Mouse (Mus musculus) limb, embryonic 11.5 days (tissue): ENCODE results near the gene Zfp658. TPM values are rescaled to one million over a fixed set of nuclear protein-coding genes. Genes with fewer than 3 reads are reported as not detected.

ENCODE experiments used
- ATAC-seq: fragments of 200-750 bp; cut with Nextera tagmentation; 2 replicates; pipeline ENCODE4 v1.8.0; 2017; ENCODE audit warnings: low read depth; ENCODE audit not compliant: insufficient number of reproducible peaks, low FRiP score, low TSS enrichment
- DNase-seq: peaks from one replicate; pipeline ENCODE4 v3.0.0-alpha.2; 2015; ENCODE audit warnings: low spot score
- H3K27ac ChIP-seq: fragments of 300-500 bp; sonication (generic); replicated peaks from 2 replicates; pipeline ENCODE4 v1.5.1; 2014; ENCODE audit warnings: low read depth, mild to moderate bottlenecking, low read length
- H3K27me3 ChIP-seq: fragments of 300-500 bp; sonication (generic); 2 replicates; pipeline ENCODE4 v1.6.1; 2014; ENCODE audit warnings: mild to moderate bottlenecking, low read length, mixed read lengths; ENCODE audit not compliant: control insufficient read depth, insufficient read depth
- H3K36me3 ChIP-seq: fragments of 300-500 bp; sonication (generic); 2 replicates; pipeline ENCODE4 v1.6.1; 2014; ENCODE audit warnings: mild to moderate bottlenecking, low read length, moderate library complexity, mixed read lengths; ENCODE audit not compliant: control insufficient read depth, insufficient read depth
- H3K4me1 ChIP-seq: fragments of 300-500 bp; sonication (generic); 2 replicates; pipeline ENCODE4 v1.6.1; 2014; ENCODE audit warnings: low read length, mixed read lengths; ENCODE audit not compliant: control insufficient read depth, insufficient read depth
- H3K4me2 ChIP-seq: fragments of 300-500 bp; sonication (generic); 2 replicates; pipeline ENCODE4 v1.6.1; 2014; ENCODE audit warnings: low read depth, mild to moderate bottlenecking, moderate library complexity; ENCODE audit not compliant: severe bottlenecking
- H3K4me3 ChIP-seq: fragments of 300-500 bp; sonication (generic); 2 replicates; pipeline ENCODE4 v1.5.1; 2014; ENCODE audit warnings: low read depth, low read length
- H3K9ac ChIP-seq: fragments of 300-500 bp; sonication (generic); 2 replicates; pipeline ENCODE4 v1.6.1; 2014; ENCODE audit warnings: mild to moderate bottlenecking, low read length
- H3K9me3 ChIP-seq: fragments of 300-500 bp; sonication (generic); 2 replicates; pipeline ENCODE4 v1.6.1; 2016; ENCODE audit warnings: low read length; ENCODE audit not compliant: control insufficient read depth
- WGBS: fragments of 180-500 bp; shearing (Covaris S2); extraction: QIAGEN DNeasy Blood & Tissue Kit; methylation state at CpG from one replicate; pipeline ENCODE4 v1.1.7; 2014; 5-methylcytosine and 5-hydroxymethylcytosine counted together
- polyA plus RNA-seq: library from polyadenylated mRNA; unstranded; fragments of >200 nt; fragmentation: Nextera tagmentation; extraction: Ambion mirVana; gene quantifications from 2 replicates; pipeline ENCODE4 v1.2.1, GENCODE M21; 2014

The Zfp658 gene
- polyA plus RNA-seq, 1 experiment from 2014 or later: 5.1 TPM

DNA sequence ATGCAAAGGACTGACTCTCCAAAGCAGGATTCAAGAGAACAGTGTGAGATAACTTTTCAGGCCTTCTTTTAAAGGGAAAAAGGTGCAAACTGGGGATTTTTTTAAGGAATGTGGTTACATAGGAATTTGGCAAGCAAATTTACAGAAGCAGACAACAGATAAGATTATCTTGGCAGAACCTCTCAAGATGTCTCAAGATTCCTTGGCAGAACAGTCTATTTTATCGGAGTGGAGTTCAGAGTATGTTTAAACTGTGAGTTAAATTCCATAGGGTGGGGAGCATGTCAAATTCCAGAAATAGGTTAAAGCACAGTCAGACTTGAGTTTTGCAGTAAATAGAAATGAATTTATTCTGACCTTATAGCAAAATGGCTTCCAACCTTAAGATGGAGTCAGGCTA, 5.2 kb upstream of the Zfp658 start:
- Histone ChIP-seq H3K27me3 (no peaks in the 10 kb centered on the region), H3K36me3 (no peaks in the 10 kb centered on the region), H3K4me2 (no peak overlapping the region), H3K4me1 (peaks cover 3% of the 10 kb centered on the region; the same call in 1 of the 2 replicates), H3K27ac (no peak overlapping the region), H3K9me3 (no peaks in the 10 kb centered on the region), H3K9ac (no peak overlapping the region), H3K4me3 (no peak overlapping the region)
- ATAC-seq (no peak), DNase-seq (no peak)
- 94% methylated on average over 1 of the region's 1 CpGs for WGBS

- peak overlapping the region; percentile 59 for H3K4me3 ChIP-seq
- H3K36me3 ChIP-seq: no peaks in the 10 kb centered on the region; the same call in 1 of the 2 replicates
- H3K9ac ChIP-seq: peak overlapping the region; percentile 77
- H3K4me2 ChIP-seq: peak overlapping the region; percentile 55
- no peaks in the 10 kb centered on the region for H3K9me3 ChIP-seq
- DNase-seq: peak; percentile 56
- no peaks in the 10 kb centered on the region for H3K27me3 ChIP-seq
- H3K27ac ChIP-seq: peak overlapping the region; percentile 74
- H3K4me1 ChIP-seq: peaks cover 3% of the 10 kb centered on the region; the same call in 1 of the 2 replicates
- ATAC-seq: peak; percentile 45; the same call in 1 of the 2 replicates
- WGBS: 0% methylated on average over 10 of the region's 10 CpGs
Observed at GRCm38 (mm10) chr7:43562651-43563070, 605 bp downstream of the Zfp658 start.

- H3K4me1 ChIP-seq: peaks cover 3% of the 10 kb centered on the region; the same call in 1 of the 2 replicates
- ATAC-seq (no peak), DNase-seq (no peak)
- WGBS: 66% methylated on average over 6 of the region's 6 CpGs
- H3K36me3 ChIP-seq: no peaks in the 10 kb centered on the region; the same call in 1 of the 2 replicates
- peak overlapping the region; percentile 55 for H3K4me2 ChIP-seq
- no peaks in the 10 kb centered on the region for H3K9me3 ChIP-seq
- no peak overlapping the region for H3K27ac ChIP-seq
- H3K27me3 ChIP-seq: no peaks in the 10 kb centered on the region
- 0 out of 2 replicates have a peak overlapping the region, but pooled peaks have one; percentile 9 for H3K9ac ChIP-seq
- H3K4me3 ChIP-seq: peak overlapping the region; percentile 59; the same call in 1 of the 2 replicates
Observed at GRCm38 (mm10) chr7:43563300-43563699, 1.2 kb downstream of the Zfp658 start.

DNA sequence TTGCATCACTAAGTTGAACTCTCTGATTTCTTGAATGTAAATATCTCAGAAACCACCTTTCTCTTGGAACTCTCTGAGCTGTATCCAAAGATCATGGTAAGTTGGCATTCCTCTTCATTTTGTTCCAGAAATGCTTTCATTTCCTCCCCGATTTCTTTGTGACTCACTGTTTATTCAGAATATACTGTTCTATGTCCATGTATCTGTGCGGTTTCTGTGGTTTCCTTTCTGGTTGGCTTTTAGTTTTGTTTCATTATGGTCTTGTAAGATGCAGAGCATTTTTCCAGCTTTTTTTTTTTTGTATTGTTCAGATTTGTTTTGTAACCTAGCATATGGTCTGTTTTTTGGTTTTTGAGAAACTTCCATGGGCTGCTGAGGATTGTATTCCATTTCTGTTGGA, 9.2 kb downstream of the Zfp658 start:
- Histone ChIP-seq H3K36me3 (peaks cover 10% of the 10 kb centered on the region), H3K4me2 (no peak overlapping the region), H3K9me3 (no peaks in the 10 kb centered on the region; the same call in 1 of the 2 replicates), H3K4me1 (no peaks in the 10 kb centered on the region), H3K27ac (no peak overlapping the region), H3K4me3 (no peak overlapping the region), H3K9ac (no peak overlapping the region), H3K27me3 (no peaks in the 10 kb centered on the region)
- WGBS: 86% methylated on average over 2 of the region's 2 CpGs
- ATAC-seq (no peak), DNase-seq (no peak)

GRCm38 (mm10) chr7:43579440-43580171, 17.6 kb downstream of the Zfp658 start, which contains the start of gene Zfp719:
Gene Zfp719 (plus strand): TSS chr7:43579610.
- H3K4me1 ChIP-seq: peaks cover 4% of the 10 kb centered on the region; the same call in 1 of the 2 replicates
- peaks cover 7% of the 10 kb centered on the region for H3K36me3 ChIP-seq
- H3K9me3 ChIP-seq: no peaks in the 10 kb centered on the region; the same call in 1 of the 2 replicates
- H3K9ac ChIP-seq: peak within 1 kb of the TSS; percentile 70
- no peaks in the 10 kb centered on the region for H3K27me3 ChIP-seq
- peak within 1 kb of the TSS; percentile 72 for H3K4me2 ChIP-seq
- under 1% methylated on average over 37 of the region's 37 CpGs for WGBS
- DNase-seq (peak; percentile 91), ATAC-seq (peak; percentile 95)
- H3K27ac ChIP-seq: peak within 1 kb of the TSS; percentile 79
- H3K4me3 ChIP-seq: peak within 1 kb of the TSS; percentile 69

DNA sequence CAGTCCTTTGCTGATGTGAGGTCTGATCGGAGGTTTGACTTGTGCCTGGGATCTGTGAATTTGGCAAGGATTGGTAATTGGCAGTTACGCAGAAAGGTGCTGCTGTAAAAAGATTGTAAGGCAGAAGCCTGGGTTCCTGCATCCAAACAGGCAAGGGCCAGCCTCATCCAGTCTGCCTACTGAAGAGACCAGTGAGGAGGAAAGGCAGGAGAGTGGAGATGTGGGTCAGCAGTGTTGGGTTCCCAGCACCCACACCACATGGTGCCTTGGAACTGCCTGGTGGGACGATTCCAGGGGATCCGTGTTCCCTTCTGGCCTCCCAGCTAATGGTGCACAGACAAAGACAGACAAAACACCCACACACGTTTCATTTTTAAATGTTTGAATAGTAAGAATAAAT, 18.5 kb downstream of the Zfp658 start:
- H3K4me1 ChIP-seq: peaks cover 4% of the 10 kb centered on the region; the same call in 1 of the 2 replicates
- H3K4me3 ChIP-seq: peak overlapping the region; percentile 69
- 67% methylated on average over 5 of the region's 5 CpGs for WGBS
- H3K9me3 ChIP-seq: no peaks in the 10 kb centered on the region
- H3K4me2 ChIP-seq: peak overlapping the region; percentile 72
- H3K27ac ChIP-seq: no peak overlapping the region
- ATAC-seq: no peak
- H3K27me3 ChIP-seq: no peaks in the 10 kb centered on the region
- H3K9ac ChIP-seq: peak overlapping the region; percentile 70
- DNase-seq: no peak
- peaks cover 6% of the 10 kb centered on the region for H3K36me3 ChIP-seq

DNA sequence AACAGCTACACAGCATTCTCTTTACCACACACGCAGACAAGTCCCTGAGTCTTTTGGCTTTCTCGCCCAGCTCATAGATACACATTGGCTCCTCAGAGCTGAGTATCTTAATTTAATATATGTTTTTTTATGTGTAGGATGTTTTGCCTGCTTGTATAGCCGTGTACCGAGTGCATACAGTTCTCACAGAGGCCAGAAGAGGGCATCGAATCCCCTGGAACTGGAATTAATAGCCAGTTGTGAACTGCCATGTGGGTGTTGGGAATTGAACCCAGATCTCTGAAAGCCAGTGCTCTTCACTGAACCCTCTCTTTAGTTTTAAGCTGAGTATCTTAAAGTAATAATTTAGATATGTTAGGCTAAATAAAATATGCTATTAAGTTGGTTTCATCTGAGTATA, 22.7 kb downstream of the Zfp658 start:
- no peak for ATAC-seq

GRCm38 (mm10) chr7:43601884-43602283, 39.8 kb downstream of the Zfp658 start:
- WGBS: 49% methylated on average over 5 of the region's 5 CpGs
- H3K27ac ChIP-seq: no peak overlapping the region
- ATAC-seq: no peak
- H3K36me3 ChIP-seq: no peaks in the 10 kb centered on the region
- no peak overlapping the region for H3K4me3 ChIP-seq
- H3K27me3 ChIP-seq: no peaks in the 10 kb centered on the region
- H3K9me3 ChIP-seq: no peaks in the 10 kb centered on the region
- no peak overlapping the region for H3K4me2 ChIP-seq
- DNase-seq: no peak
- H3K9ac ChIP-seq: no peak overlapping the region
- no peaks in the 10 kb centered on the region for H3K4me1 ChIP-seq

More for the DNA sequence above, 22.7 kb downstream of the Zfp658 start:
- Histone ChIP-seq H3K27me3 (no peaks in the 10 kb centered on the region), H3K9me3 (no peaks in the 10 kb centered on the region), H3K27ac (no peak overlapping the region), H3K4me3 (no peak overlapping the region), H3K4me1 (peaks cover 4% of the 10 kb centered on the region; the same call in 1 of the 2 replicates), H3K4me2 (no peak overlapping the region), H3K9ac (no peak overlapping the region), H3K36me3 (peaks cover 29% of the 10 kb centered on the region)
- no peak for DNase-seq
- 94% methylated on average over 5 of the region's 5 CpGs for WGBS
